In the genomic region with DNA sequence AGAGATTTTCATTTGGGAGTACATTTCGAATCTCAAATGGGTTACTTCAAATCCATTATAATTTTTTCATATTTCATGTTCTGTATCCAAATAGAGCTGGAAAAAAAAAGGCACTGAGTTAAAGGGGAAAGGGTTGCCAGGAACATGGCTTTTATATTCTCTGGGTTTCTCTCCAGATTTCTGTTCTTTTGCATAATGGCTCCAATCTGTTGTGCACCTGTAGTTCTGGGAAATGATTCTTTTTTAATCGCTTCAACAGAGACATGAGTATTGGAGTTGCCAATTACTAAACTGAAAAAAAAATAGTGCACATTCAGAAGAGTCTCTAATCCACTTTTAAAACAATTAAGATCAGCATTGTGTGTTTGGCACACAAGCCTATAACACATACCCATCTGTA, we compare ENCODE assay signal across 28 mouse cellular contexts. TPM values are rescaled to one million over a fixed set of nuclear protein-coding genes. Genes with fewer than 3 reads are reported as not detected.
DNase-seq lines count a peak whose midpoint lies in the region; ATAC-seq and TF ChIP-seq lines count a peak whose summit lies in the region.
"Had no signal": no experiment of that assay in that cellular context is flagged by ENCODE, and none has a peak within 500 bp of the region (broad histone marks: within the 10 kb centered on the region; RNA-seq: fewer than 3 reads in every experiment).

No protein-coding gene starts in this region.

- TF ChIP-seq CTCF in heart, adult 2 months (IDR thresholded peaks at IDR 0.05): no peak
- no peak for TF ChIP-seq CTCF in heart, postnatal 0 days (IDR thresholded peaks at IDR 0.05; ENCODE audit: low read depth)

- H3K27ac ChIP-seq in embryonic facial prominence, embryonic 14.5 days (replicated peaks; ENCODE audit: low read depth, low read length): no peak overlapping the region
- no peak overlapping the region for H3K27ac ChIP-seq in embryonic facial prominence, embryonic 10.5 days (replicated peaks)
- H3K27ac ChIP-seq in heart, adult 2 months: peak overlapping the region; percentile 8
- no peak overlapping the region for H3K27ac ChIP-seq in heart, embryonic 12.5 days (ENCODE audit: poor library complexity, severe bottlenecking)
- H3K27ac ChIP-seq in heart, postnatal 0 days (ENCODE audit: low read depth): 0 out of 2 replicates have a peak overlapping the region, but pooled peaks have one; percentile 98
- peak overlapping the region; percentile 22; the same call in 1 of the 2 replicates for H3K27ac ChIP-seq in limb, embryonic 15.5 days
- H3K27ac ChIP-seq in limb, embryonic 10.5 days: no peak overlapping the region
- H3K27ac ChIP-seq: embryonic facial prominence, embryonic 12.5 days; liver, embryonic 15.5 days had no signal

- H3K4me2 ChIP-seq in embryonic facial prominence, embryonic 14.5 days (ENCODE audit: low read depth, low read length): no peak overlapping the region
- H3K4me2 ChIP-seq in heart, embryonic 12.5 days: no peak overlapping the region
- no peak overlapping the region for H3K4me2 ChIP-seq in heart, postnatal 0 days (ENCODE audit: low read depth, low read length)
- H3K4me2 ChIP-seq in limb, embryonic 15.5 days: no peak overlapping the region
- H3K4me2 ChIP-seq: embryonic facial prominence, embryonic 12.5 days; kidney, embryonic 15.5 days; liver, embryonic 15.5 days; lung, embryonic 14.5 days; stomach, embryonic 15.5 days had no signal

- no peaks in the 10 kb centered on the region for H3K79me2 ChIP-seq in heart, adult 2 months (replicated peaks; ENCODE audit: control insufficient read depth, insufficient read depth, low read length)

- no peak for TF ChIP-seq POLR2A in heart, adult 2 months (IDR thresholded peaks at IDR 0.05; ENCODE audit: insufficient read depth, low read depth, low read length)

- TF ChIP-seq EP300 in heart, adult 2 months (IDR thresholded peaks at IDR 0.05; ENCODE audit: insufficient read depth, low read depth, low read length): no peak
- no peak for TF ChIP-seq EP300 in heart, postnatal 0 days (IDR thresholded peaks at IDR 0.05; ENCODE audit: low read depth)

- WGBS in embryonic facial prominence, embryonic 14.5 days: 62% methylated on average over 2 of the region's 2 CpGs
- 89% methylated on average over 2 of the region's 2 CpGs for WGBS in embryonic facial prominence, embryonic 10.5 days
- 26% methylated on average over 2 of the region's 2 CpGs for WGBS in heart, adult 2 months
- 78% methylated on average over 2 of the region's 2 CpGs for WGBS in heart, embryonic 12.5 days
- 52% methylated on average over 2 of the region's 2 CpGs for WGBS in heart, postnatal 0 days
- WGBS in limb, embryonic 15.5 days: 38% methylated on average over 2 of the region's 2 CpGs
- WGBS in limb, embryonic 10.5 days: 88% methylated on average over 2 of the region's 2 CpGs

- intact Hi-C loops in heart, adult 2 months (cut with DNase I): loop anchor here (5.0 to 10.0 kb wide), 6 partner anchors 81 to 1589 kb away; no protein-coding TSS in a partner anchor
- intact Hi-C loops in heart, postnatal 14 days (cut with DNase I): loop anchor here (5.0 to 10.0 kb wide), 2 partner anchors 261 to 1592 kb away; no protein-coding TSS in a partner anchor

- no peaks in the 10 kb centered on the region for H3K36me3 ChIP-seq in embryonic facial prominence, embryonic 14.5 days (ENCODE audit: control insufficient read depth, insufficient read depth, low read length)
- no peaks in the 10 kb centered on the region for H3K36me3 ChIP-seq in embryonic facial prominence, embryonic 10.5 days (replicated peaks)
- no peaks in the 10 kb centered on the region for H3K36me3 ChIP-seq in heart, adult 2 months (ENCODE audit: control insufficient read depth, insufficient read depth, low read length)
- H3K36me3 ChIP-seq in heart, embryonic 12.5 days: no peaks in the 10 kb centered on the region
- no peaks in the 10 kb centered on the region for H3K36me3 ChIP-seq in heart, postnatal 0 days (replicated peaks; ENCODE audit: control insufficient read depth, insufficient read depth, low read length)
- no peaks in the 10 kb centered on the region for H3K36me3 ChIP-seq in limb, embryonic 15.5 days
- no peaks in the 10 kb centered on the region for H3K36me3 ChIP-seq in limb, embryonic 10.5 days
- H3K36me3 ChIP-seq: embryonic facial prominence, embryonic 12.5 days; kidney, embryonic 15.5 days; liver, embryonic 15.5 days; stomach, embryonic 15.5 days had no signal

- ATAC-seq in embryonic facial prominence, embryonic 14.5 days (ENCODE audit: low read depth): no peak
- ATAC-seq in heart, embryonic 12.5 days (ENCODE audit: insufficient number of reproducible peaks, low FRiP score): no peak
- ATAC-seq in heart, postnatal 0 days (ENCODE audit: insufficient read depth, low read depth): no peak
- ATAC-seq in limb, embryonic 15.5 days (ENCODE audit: insufficient number of reproducible peaks, low FRiP score, low TSS enrichment, low read depth): no peak
- ATAC-seq: activated CD4-positive, CD25-positive, alpha-beta regulatory T cell, adult 4 months; hindbrain, embryonic 16.5 days had no signal

- no peaks in the 10 kb centered on the region for H3K27me3 ChIP-seq in embryonic facial prominence, embryonic 14.5 days (replicated peaks; ENCODE audit: control insufficient read depth, insufficient read depth, low read length)
- H3K27me3 ChIP-seq in embryonic facial prominence, embryonic 10.5 days (replicated peaks; ENCODE audit: low read depth, poor library complexity, severe bottlenecking): no peaks in the 10 kb centered on the region
- H3K27me3 ChIP-seq in heart, adult 2 months (ENCODE audit: control insufficient read depth, insufficient read depth, low read length): no peaks in the 10 kb centered on the region
- no peaks in the 10 kb centered on the region for H3K27me3 ChIP-seq in heart, embryonic 12.5 days (replicated peaks)
- H3K27me3 ChIP-seq in heart, postnatal 0 days (ENCODE audit: control insufficient read depth, insufficient read depth, low read length): no peaks in the 10 kb centered on the region
- no peaks in the 10 kb centered on the region for H3K27me3 ChIP-seq in limb, embryonic 15.5 days
- H3K27me3 ChIP-seq in limb, embryonic 10.5 days (ENCODE audit: low read depth, poor library complexity, severe bottlenecking): no peaks in the 10 kb centered on the region
- H3K27me3 ChIP-seq: CH12.LX; embryonic facial prominence, embryonic 12.5 days; kidney, embryonic 15.5 days; stomach, embryonic 15.5 days had no signal

- no peak overlapping the region for H3K9ac ChIP-seq in embryonic facial prominence, embryonic 14.5 days (ENCODE audit: low read depth, low read length)
- no peak overlapping the region for H3K9ac ChIP-seq in heart, adult 2 months (ENCODE audit: low read depth, low read length)
- no peak overlapping the region for H3K9ac ChIP-seq in heart, embryonic 12.5 days
- no peak overlapping the region for H3K9ac ChIP-seq in heart, postnatal 0 days (replicated peaks; ENCODE audit: low read depth, low read length)
- no peak overlapping the region for H3K9ac ChIP-seq in limb, embryonic 15.5 days
- H3K9ac ChIP-seq: embryonic facial prominence, embryonic 12.5 days; kidney, embryonic 15.5 days; liver, embryonic 15.5 days; lung, embryonic 14.5 days; stomach, embryonic 15.5 days had no signal

- peak; percentile 53 for DNase-seq in embryonic facial prominence, embryonic 14.5 days (ENCODE audit: low spot score)
- DNase-seq in embryonic facial prominence, embryonic 10.5 days (ENCODE audit: low spot score): no peak
- no peak for DNase-seq in heart, adult 2 months
- no peak for DNase-seq in heart, postnatal 0 days (ENCODE audit: low spot score)
- no peak for DNase-seq in heart, postnatal 14 days
- no peak for DNase-seq in limb, embryonic 10.5 days (ENCODE audit: low spot score)
- DNase-seq: adrenal gland, adult 2 months; adrenal gland, postnatal 36 days; cerebellum, adult 11 months; cerebellum, adult 9-10 months; cerebellum, postnatal 36 days; gastrocnemius, postnatal 36 days; kidney, adult 18-20 months; kidney, postnatal 25 days; lung, postnatal 14 days; midbrain, embryonic 14.5 days; right cerebral cortex, postnatal 14 days had no signal

- H3K4me3 ChIP-seq in embryonic facial prominence, embryonic 14.5 days (ENCODE audit: low read depth, low read length): no peak overlapping the region
- no peak overlapping the region for H3K4me3 ChIP-seq in embryonic facial prominence, embryonic 10.5 days
- H3K4me3 ChIP-seq in heart, adult 2 months: no peak overlapping the region
- no peak overlapping the region for H3K4me3 ChIP-seq in heart, embryonic 12.5 days
- no peak overlapping the region for H3K4me3 ChIP-seq in heart, postnatal 0 days (ENCODE audit: low read depth, low read length)
- no peak overlapping the region for H3K4me3 ChIP-seq in limb, embryonic 15.5 days
- H3K4me3 ChIP-seq in limb, embryonic 10.5 days: no peak overlapping the region
- H3K4me3 ChIP-seq: embryonic facial prominence, embryonic 12.5 days; kidney, embryonic 15.5 days; liver, embryonic 15.5 days; stomach, embryonic 15.5 days had no signal

- no peaks in the 10 kb centered on the region for H3K9me3 ChIP-seq in embryonic facial prominence, embryonic 14.5 days (ENCODE audit: control insufficient read depth, low read length)
- H3K9me3 ChIP-seq in embryonic facial prominence, embryonic 10.5 days: no peaks in the 10 kb centered on the region
- H3K9me3 ChIP-seq in heart, embryonic 12.5 days (replicated peaks): no peaks in the 10 kb centered on the region
- H3K9me3 ChIP-seq in heart, postnatal 0 days (replicated peaks; ENCODE audit: control insufficient read depth, low read length): no peaks in the 10 kb centered on the region
- no peaks in the 10 kb centered on the region for H3K9me3 ChIP-seq in limb, embryonic 15.5 days
- H3K9me3 ChIP-seq in limb, embryonic 10.5 days (replicated peaks): no peaks in the 10 kb centered on the region
- H3K9me3 ChIP-seq: embryonic facial prominence, embryonic 12.5 days; kidney, embryonic 15.5 days; liver, embryonic 15.5 days; stomach, embryonic 15.5 days had no signal

- no peaks in the 10 kb centered on the region for H3K4me1 ChIP-seq in embryonic facial prominence, embryonic 14.5 days (ENCODE audit: control insufficient read depth, insufficient read depth, low read length)
- H3K4me1 ChIP-seq in embryonic facial prominence, embryonic 10.5 days: peaks cover 15% of the 10 kb centered on the region
- peaks cover 1% of the 10 kb centered on the region; the same call in 1 of the 2 replicates for H3K4me1 ChIP-seq in heart, adult 2 months (ENCODE audit: control insufficient read depth, insufficient read depth, low read length)
- H3K4me1 ChIP-seq in heart, embryonic 12.5 days (replicated peaks): peaks cover 7% of the 10 kb centered on the region; the same call in 1 of the 2 replicates
- no peaks in the 10 kb centered on the region for H3K4me1 ChIP-seq in heart, postnatal 0 days (ENCODE audit: control insufficient read depth, insufficient read depth)
- H3K4me1 ChIP-seq in limb, embryonic 15.5 days: peaks cover 17% of the 10 kb centered on the region; the same call in 1 of the 2 replicates
- peaks cover 19% of the 10 kb centered on the region for H3K4me1 ChIP-seq in limb, embryonic 10.5 days
- H3K4me1 ChIP-seq: liver, embryonic 15.5 days had no signal

RNA-seq across cellular contexts. Expression of a gene that starts 2.7 kb away (rescaled TPM):
- 39.3 and 44.7 TPM in 2 replicates for polyA plus RNA-seq in embryonic facial prominence, embryonic 14.5 days (2014; fragmentation: Nextera tagmentation; extraction: Ambion mirVana)
- 21.2 and 23.9 TPM in 2 replicates for polyA plus RNA-seq in embryonic facial prominence, embryonic 10.5 days (2016; fragmentation: Nextera tagmentation; extraction: Ambion mirVana)
- 10 to 100 TPM; 31.7 to 32.8 TPM for total RNA-seq in heart, adult 2 months (2021)
- polyA plus RNA-seq in heart, adult 2 months (2012; rRNA removed): 18.4 and 23.4 TPM in 2 replicates
- 89.3 and 89.7 TPM in 2 replicates for polyA plus RNA-seq in heart, embryonic 12.5 days (2016; fragmentation: Nextera tagmentation; extraction: Ambion mirVana)
- 93.8 and 100 TPM in 2 replicates for total RNA-seq in heart, postnatal 0 days (2014; rRNA removed; ENCODE audit: low replicate concordance)
- polyA plus RNA-seq in heart, postnatal 0 days (2015; fragmentation: Nextera tagmentation; extraction: Ambion mirVana): 19.9 TPM in 2 replicates
- total RNA-seq in heart, postnatal 14 days (2021): 10 to 100 TPM; 33.5 to 50.5 TPM
- 47.3 and 49.5 TPM in 2 replicates for polyA plus RNA-seq in limb, embryonic 15.5 days (2015; fragmentation: Nextera tagmentation; extraction: Ambion mirVana)
- 24.7 and 26.8 TPM in 2 replicates for polyA plus RNA-seq in limb, embryonic 10.5 days (2016; fragmentation: Nextera tagmentation; extraction: Ambion mirVana)
- total RNA-seq: CH12.LX; monocyte, adult 5-6 weeks had no signal
- polyA plus RNA-seq: activated CD4-positive, CD25-positive, alpha-beta regulatory T cell, adult 4 months had no signal

Comparison
In these comparisons a context has a peak if more than half of its experiments do, and no peak if none do; other contexts are left out.
1. H3K27ac ChIP-seq: peak in heart, adult 2 months (single experiment), heart, postnatal 0 days (single experiment) and limb, embryonic 15.5 days (single experiment); none in embryonic facial prominence, embryonic 14.5 days (single experiment), embryonic facial prominence, embryonic 10.5 days (single experiment), heart, embryonic 12.5 days (single experiment) and limb, embryonic 10.5 days (single experiment).